Mouse (Mus musculus) retina, postnatal 1 day (tissue): Measurements from ENCODE around the gene Olfr850.

Experiments
- DNase-seq: peaks from one replicate; pipeline ENCODE4 v3.0.0-alpha.2; 2012

Olfr850 gene

DNA sequence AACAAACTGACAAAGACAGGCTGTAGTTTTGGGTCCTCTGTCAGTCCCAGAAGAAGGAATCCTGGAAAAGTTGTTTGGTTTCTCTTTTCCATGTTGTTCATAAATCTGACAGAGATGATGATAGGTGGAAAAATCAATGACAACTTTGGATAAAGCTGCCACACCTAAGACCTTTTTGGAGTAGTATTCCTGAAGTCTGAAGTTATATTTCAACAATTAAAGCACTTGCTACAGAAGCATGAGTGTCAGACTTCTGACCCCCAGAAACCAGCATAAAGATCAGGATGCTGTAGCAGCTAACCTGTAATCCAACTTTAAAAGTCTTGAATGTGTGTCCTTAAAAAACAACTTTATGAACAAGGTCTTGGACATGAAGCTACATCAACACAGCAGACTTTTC lies at the start of gene Olfr850:
Gene Olfr850, minus strand, starts transcription at position 101 of the 400 bp plus-strand sequence.
- DNase-seq: no peak

DNA sequence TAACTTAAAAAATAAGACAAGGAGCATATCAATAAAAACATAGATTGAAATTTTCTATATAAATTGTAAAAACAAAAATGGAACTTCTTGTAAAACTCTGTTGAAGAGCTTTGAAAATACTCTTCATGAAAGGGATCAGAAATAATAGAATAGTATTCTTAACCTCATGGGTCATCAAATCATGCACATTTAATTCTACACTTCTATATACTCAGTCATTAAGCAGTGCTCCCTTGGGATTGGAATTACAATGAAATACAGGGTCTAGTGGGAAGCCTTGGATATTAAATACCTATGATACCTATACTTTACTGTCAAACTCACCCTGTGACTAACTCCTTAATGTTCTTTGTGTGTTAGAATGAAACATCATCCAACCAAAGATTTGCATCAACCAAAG lies 14.9 kb upstream of the Olfr850 start, which contains the start of gene Olfr851:
Gene Olfr851, plus strand, starts transcription at position 301 of the 400 bp plus-strand sequence.
- no peak for DNase-seq

DNA sequence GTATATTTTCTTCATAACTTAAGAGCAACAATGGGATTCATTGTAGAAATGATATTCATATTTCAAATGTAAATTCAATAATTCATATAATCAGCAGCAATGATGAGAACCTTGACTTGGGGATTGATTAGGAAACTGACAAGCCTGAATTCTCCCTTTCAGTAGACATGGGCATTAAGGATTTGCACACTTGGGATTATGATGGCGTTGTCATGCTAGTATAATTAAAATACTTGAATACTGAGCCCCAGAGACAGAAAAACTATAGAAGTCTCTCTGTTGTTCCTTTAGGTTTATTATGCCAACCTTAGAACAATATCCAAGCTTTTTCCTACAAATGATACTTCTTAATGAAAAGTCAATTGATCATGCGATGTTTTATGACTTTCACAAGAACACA lies 38.1 kb downstream of the Olfr850 start, which contains the start of gene Olfr849:
Gene Olfr849, plus strand, starts transcription at position 301 of the 400 bp plus-strand sequence.
- DNase-seq: no peak
